Mouse (Mus musculus): ENCODE results near the gene Skp2. TPM values are rescaled to one million over a fixed set of nuclear protein-coding genes. Genes with fewer than 3 reads are reported as not detected.

Gene Skp2
- polyA plus RNA-seq, 1 experiment from 2014 or later: 6.4 TPM

DNA sequence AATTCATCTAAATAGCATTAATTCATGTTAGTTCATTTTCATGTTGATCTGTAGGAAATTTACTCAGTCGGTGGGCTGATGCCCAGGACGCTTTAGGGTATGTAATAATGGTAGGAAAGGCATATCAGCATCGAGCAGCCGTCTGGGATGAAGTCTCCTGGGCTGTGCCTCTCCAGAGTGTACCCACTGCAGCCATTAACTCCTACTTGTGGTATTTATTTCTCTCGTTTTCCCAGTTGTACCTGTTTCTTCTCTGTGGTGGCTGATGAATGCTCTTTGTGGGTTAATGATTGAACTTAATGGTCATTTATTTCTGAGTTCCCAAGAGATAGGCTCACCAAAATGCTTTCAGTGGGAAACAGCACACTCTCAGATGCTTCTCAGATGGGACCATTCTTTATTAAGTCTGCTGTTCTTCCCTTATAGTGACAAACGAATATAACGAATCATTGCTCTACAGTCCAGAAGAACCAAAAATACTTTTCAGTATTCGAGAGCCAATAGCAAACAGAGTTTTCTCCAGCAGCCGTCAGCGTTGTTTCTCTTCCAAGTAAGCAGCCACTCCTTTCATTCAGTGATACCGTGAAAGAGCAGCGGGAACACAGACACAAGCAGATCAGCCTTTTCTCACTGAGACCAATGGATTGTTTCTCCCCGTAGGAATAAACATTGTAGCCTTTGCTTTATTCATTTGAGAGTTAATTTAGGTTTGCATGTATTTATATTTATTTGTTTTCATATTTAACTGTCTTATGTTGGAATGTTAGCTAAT lies 48.7 kb downstream of the Skp2 start:
- no peak overlapping the region for H3K27ac ChIP-seq (ENCODE audit: low read depth)
- H3K36me3 ChIP-seq (replicated peaks; ENCODE audit: insufficient read depth, low read length): peaks cover 74% of the 10 kb centered on the region
- WGBS (ENCODE audit: insufficient replicate concordance): 85% methylated on average over 13 of the region's 13 CpGs
- no peaks in the 10 kb centered on the region for H3K27me3 ChIP-seq (ENCODE audit: insufficient read depth, low read length)
- H3K4me2 ChIP-seq (ENCODE audit: low read depth, low read length): no peak overlapping the region
- H3K9me3 ChIP-seq (ENCODE audit: low read length): no peaks in the 10 kb centered on the region
- DNase-seq: no peak
- H3K4me3 ChIP-seq (ENCODE audit: low read depth, low read length): no peak overlapping the region
- H3K4me1 ChIP-seq (ENCODE audit: insufficient read depth): no peaks in the 10 kb centered on the region; the same call in 1 of the 2 replicates
- TF ChIP-seq EP300 (IDR thresholded peaks at IDR 0.05; ENCODE audit: low read depth) (no peak), CTCF (IDR thresholded peaks at IDR 0.05; ENCODE audit: low read depth) (no peak)
- no peak for ATAC-seq
- no peak overlapping the region for H3K9ac ChIP-seq (replicated peaks)

DNA sequence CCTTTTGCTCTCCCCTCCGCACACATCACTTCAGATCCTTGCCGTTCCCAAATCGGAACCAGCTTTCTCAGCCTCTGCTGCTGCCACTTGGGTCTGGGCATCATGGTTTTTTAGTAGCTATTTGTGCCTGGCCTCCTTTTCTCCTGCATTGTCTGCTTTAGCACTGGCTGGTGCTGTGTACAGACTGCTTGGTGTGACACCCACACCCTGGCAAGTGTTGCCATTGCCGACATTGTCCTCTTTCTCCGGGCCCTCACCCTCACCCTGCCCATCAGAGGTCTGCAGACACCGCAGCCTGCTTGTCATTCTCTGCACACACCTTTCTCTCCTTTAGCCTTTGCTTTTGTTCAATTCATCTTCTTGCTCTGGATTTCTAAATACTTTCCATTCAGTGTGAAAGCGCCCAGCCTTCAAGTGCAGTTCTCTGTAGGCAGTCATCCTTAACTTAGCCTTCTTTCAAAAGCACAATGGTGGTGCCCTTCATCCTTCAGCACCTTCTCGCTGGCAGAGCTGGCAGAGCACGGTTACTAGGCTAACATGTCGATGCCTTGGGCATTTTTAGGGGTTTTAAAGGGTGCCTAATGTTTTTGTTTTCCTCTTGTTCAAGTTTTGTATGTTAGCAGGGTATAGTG lies 54.7 kb downstream of the Skp2 start:
- peaks cover 90% of the 10 kb centered on the region for H3K36me3 ChIP-seq (replicated peaks; ENCODE audit: insufficient read depth, low read length)
- no peak overlapping the region for H3K9ac ChIP-seq (replicated peaks)
- H3K4me1 ChIP-seq (ENCODE audit: insufficient read depth): no peaks in the 10 kb centered on the region
- no peaks in the 10 kb centered on the region for H3K27me3 ChIP-seq (ENCODE audit: insufficient read depth, low read length)
- ATAC-seq (no peak), DNase-seq (no peak)
- H3K4me3 ChIP-seq (ENCODE audit: low read depth, low read length): no peak overlapping the region
- H3K27ac ChIP-seq (ENCODE audit: low read depth): no peak overlapping the region
- 96% methylated on average over 10 of the region's 10 CpGs for WGBS (ENCODE audit: insufficient replicate concordance)
- no peak overlapping the region for H3K4me2 ChIP-seq (ENCODE audit: low read depth, low read length)
- TF ChIP-seq CTCF (IDR thresholded peaks at IDR 0.05; ENCODE audit: low read depth): no peak
- no peak for TF ChIP-seq EP300 (IDR thresholded peaks at IDR 0.05; ENCODE audit: low read depth)
- no peaks in the 10 kb centered on the region for H3K9me3 ChIP-seq (ENCODE audit: low read length)

DNA sequence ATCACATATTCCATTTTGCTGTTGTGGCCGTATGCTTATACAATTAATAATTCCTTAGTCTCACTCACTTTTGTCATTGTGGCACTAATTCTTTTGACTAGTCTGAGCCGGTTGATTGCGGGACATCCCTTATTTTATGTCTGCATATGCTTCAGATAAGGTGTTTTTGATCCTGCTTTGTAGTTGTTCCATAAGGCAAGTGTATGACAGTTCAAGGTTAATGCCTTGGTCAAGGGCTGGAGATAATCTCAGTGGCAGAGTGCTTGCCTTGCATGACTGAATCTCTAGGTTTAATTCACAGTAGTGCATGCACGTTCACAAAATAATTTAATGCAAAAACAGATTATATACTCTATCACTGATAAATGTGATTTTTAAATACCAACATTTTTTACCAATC lies 58.4 kb downstream of the Skp2 start:
- H3K36me3 ChIP-seq (replicated peaks; ENCODE audit: insufficient read depth, low read length): peaks cover 83% of the 10 kb centered on the region
- no peak overlapping the region for H3K4me2 ChIP-seq (ENCODE audit: low read depth, low read length)
- ATAC-seq (no peak), DNase-seq (no peak)
- 77% methylated on average over 4 of the region's 4 CpGs for WGBS (ENCODE audit: insufficient replicate concordance)
- H3K27me3 ChIP-seq (ENCODE audit: insufficient read depth, low read length): no peaks in the 10 kb centered on the region
- TF ChIP-seq EP300 (IDR thresholded peaks at IDR 0.05; ENCODE audit: low read depth): no peak
- TF ChIP-seq CTCF (IDR thresholded peaks at IDR 0.05; ENCODE audit: low read depth): no peak
- H3K4me3 ChIP-seq (ENCODE audit: low read depth, low read length): no peak overlapping the region
- peaks cover 12% of the 10 kb centered on the region for H3K4me1 ChIP-seq (ENCODE audit: insufficient read depth)
- no peaks in the 10 kb centered on the region for H3K9me3 ChIP-seq (ENCODE audit: low read length)
- no peak overlapping the region for H3K9ac ChIP-seq (replicated peaks)
- no peak overlapping the region for H3K27ac ChIP-seq (ENCODE audit: low read depth)

DNA sequence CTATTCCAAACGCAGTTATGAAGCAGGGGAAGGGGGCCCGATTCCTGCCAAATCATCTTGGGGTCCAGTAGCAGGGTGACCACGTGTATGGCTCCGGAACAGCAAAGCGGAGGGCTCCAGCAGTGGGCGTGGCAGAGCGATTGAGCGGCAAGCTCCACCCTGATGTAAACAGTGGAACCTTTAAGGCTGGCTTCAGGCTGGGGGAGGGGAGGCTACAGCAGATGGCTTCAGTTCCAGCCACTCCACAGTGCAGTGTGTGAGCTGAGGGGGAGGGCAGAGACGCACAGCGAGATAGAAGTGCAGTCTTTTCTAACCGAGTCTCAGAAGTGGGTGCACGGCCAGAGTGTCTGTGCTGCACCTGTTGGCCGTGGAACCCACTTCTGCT lies 60.9 kb downstream of the Skp2 start:
- no peak for TF ChIP-seq CTCF (IDR thresholded peaks at IDR 0.05; ENCODE audit: low read depth)
- no peak for TF ChIP-seq EP300 (IDR thresholded peaks at IDR 0.05; ENCODE audit: low read depth)
- Histone ChIP-seq H3K36me3 (replicated peaks; ENCODE audit: insufficient read depth, low read length) (peaks cover 74% of the 10 kb centered on the region), H3K4me2 (ENCODE audit: low read depth, low read length) (peak overlapping the region; percentile 33; the same call in 1 of the 2 replicates), H3K9ac (replicated peaks) (no peak overlapping the region), H3K4me3 (ENCODE audit: low read depth, low read length) (no peak overlapping the region; the same call in 1 of the 2 replicates), H3K9me3 (ENCODE audit: low read length) (no peaks in the 10 kb centered on the region), H3K27me3 (ENCODE audit: insufficient read depth, low read length) (no peaks in the 10 kb centered on the region), H3K27ac (ENCODE audit: low read depth) (0 out of 2 replicates have a peak overlapping the region, but pooled peaks have one; percentile 0), H3K4me1 (ENCODE audit: insufficient read depth) (peaks cover 12% of the 10 kb centered on the region)
- WGBS (ENCODE audit: insufficient replicate concordance): 37% methylated on average over 13 of the region's 13 CpGs
- DNase-seq (peak; percentile 65), ATAC-seq (peak; percentile 86)

DNA sequence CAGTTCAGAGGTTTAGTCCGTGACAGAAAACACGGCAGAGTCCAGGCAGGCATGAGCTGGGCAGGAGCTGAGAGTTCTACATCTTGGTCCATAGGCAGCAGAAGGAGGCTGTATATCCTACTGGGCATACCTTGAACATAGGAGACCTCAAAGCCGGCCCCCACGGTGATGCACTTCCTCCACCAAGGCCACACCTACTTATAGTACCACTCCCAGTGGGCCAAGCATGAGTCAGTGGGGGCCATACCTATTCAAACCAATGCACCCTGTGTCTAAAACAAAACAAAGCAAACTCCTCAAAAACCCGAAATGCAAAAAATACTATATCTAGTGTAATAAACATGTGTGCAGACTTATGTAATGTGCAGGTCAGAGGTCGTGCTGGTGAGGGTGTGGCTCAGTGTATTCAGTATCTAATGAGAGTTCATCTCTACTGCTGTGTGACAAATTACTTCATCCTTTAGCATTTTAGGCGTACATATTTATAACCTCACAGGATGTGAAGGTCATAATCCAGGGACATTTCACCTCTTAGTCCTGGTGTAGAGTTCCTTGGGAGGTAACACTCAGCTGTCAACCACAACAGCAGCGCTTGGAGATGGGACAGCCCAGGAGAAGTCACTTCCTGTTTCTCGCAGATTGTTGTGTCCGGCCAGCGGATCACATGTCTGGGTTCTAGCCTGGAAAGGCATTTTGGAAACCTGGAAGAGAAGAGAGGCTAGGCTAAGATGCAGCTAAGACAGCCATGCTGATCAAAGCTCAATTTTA lies 61.4 kb downstream of the Skp2 start:
- peak; percentile 57 for ATAC-seq
- no peak overlapping the region for H3K9ac ChIP-seq (replicated peaks)
- peak overlapping the region; percentile 0; the same call in 1 of the 2 replicates for H3K27ac ChIP-seq (ENCODE audit: low read depth)
- DNase-seq: no peak
- H3K36me3 ChIP-seq (replicated peaks; ENCODE audit: insufficient read depth, low read length): peaks cover 72% of the 10 kb centered on the region
- H3K4me1 ChIP-seq (ENCODE audit: insufficient read depth): peaks cover 12% of the 10 kb centered on the region
- H3K4me3 ChIP-seq (ENCODE audit: low read depth, low read length): no peak overlapping the region
- H3K4me2 ChIP-seq (ENCODE audit: low read depth, low read length): peak overlapping the region; percentile 33; the same call in 1 of the 2 replicates
- H3K9me3 ChIP-seq (ENCODE audit: low read length): no peaks in the 10 kb centered on the region
- WGBS (ENCODE audit: insufficient replicate concordance): 68% methylated on average over 11 of the region's 11 CpGs
- H3K27me3 ChIP-seq (ENCODE audit: insufficient read depth, low read length): no peaks in the 10 kb centered on the region
- TF ChIP-seq CTCF (IDR thresholded peaks at IDR 0.05; ENCODE audit: low read depth): no peak
- no peak for TF ChIP-seq EP300 (IDR thresholded peaks at IDR 0.05; ENCODE audit: low read depth)

DNA sequence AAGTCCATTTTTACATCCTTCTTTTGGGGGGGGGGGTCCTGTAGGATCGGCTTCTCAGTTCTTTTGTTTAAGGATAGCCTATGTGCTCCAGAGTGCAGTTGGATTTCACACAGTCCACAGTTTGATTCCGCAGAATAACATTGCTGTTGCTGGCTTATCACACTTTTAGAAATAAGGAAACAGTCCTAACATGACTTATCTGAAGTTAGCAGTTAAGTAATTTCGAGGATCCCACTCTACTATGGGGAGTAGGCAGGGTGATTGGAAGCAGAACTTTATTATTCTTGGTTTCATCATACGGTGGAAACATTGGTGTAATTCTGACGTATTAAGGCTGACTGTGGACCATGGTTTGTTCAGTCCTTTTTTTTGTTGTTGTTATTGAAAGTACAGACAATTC lies 64.6 kb downstream of the Skp2 start:
- Histone ChIP-seq H3K9me3 (ENCODE audit: low read length) (no peaks in the 10 kb centered on the region), H3K36me3 (replicated peaks; ENCODE audit: insufficient read depth, low read length) (peaks cover 76% of the 10 kb centered on the region), H3K27ac (ENCODE audit: low read depth) (no peak overlapping the region), H3K27me3 (ENCODE audit: insufficient read depth, low read length) (no peaks in the 10 kb centered on the region), H3K4me2 (ENCODE audit: low read depth, low read length) (no peak overlapping the region), H3K9ac (replicated peaks) (no peak overlapping the region), H3K4me3 (ENCODE audit: low read depth, low read length) (no peak overlapping the region), H3K4me1 (ENCODE audit: insufficient read depth) (peaks cover 15% of the 10 kb centered on the region)
- ATAC-seq: no peak
- DNase-seq: no peak
- TF ChIP-seq EP300 (IDR thresholded peaks at IDR 0.05; ENCODE audit: low read depth) (no peak), CTCF (IDR thresholded peaks at IDR 0.05; ENCODE audit: low read depth) (no peak)
- 70% methylated on average over 5 of the region's 5 CpGs for WGBS (ENCODE audit: insufficient replicate concordance)

All from liver, postnatal 0 days (tissue).